Mouse (Mus musculus) layer of hippocampus, postnatal 25 days (tissue): ENCODE data around the gene Pafah1b1. TPM values are rescaled to one million over a fixed set of nuclear protein-coding genes. Genes with fewer than 3 reads are reported as not detected.

ENCODE experiments used
- DNase-seq, 2 experiments: peaks; one replicate each; pipeline ENCODE4 v3.0.0; 2022; ENCODE audit warnings: mixed read lengths in 2 of 2, low spot score in 1 of 2; ENCODE audit errors: extremely low spot score in 1 of 2
- total RNA-seq, 2 experiments: library from RNA; stranded (reverse); gene quantifications; 2 replicates each; pipeline ENCODE4 v1.2.3; 2021

Pafah1b1 gene
- 100 to 1,000 TPM; 358 to 403 TPM for total RNA-seq

DNA sequence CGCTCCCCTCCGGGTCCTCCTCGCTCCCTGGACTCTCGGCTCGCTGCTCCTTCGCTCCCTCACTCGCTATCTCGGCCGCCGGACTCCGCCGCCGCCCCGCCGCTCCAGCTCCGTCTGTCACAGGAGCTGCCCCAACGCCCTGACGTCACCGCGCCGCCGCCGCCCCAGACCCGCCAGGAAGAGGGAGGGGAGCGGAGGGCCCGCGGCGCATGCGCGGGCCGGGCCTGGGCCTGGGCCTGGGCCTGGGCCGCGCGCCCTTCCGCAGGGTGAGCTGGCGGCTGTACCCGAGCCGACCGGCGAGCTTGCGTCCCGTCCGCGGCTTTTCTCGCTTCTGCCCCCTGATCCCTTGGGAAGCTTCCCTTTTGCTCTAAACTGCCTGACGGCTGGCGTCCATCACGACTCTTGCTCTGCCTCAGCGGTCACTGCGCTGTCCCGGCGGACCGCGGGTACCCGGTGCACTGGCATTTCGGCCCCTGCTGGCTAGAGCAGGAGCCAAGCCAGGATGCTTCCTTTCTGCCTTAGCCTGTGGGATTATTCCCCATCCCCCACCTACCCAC, at the start of gene Pafah1b1:
Gene Pafah1b1, minus strand, starts transcription at position 436 of the 557 bp plus-strand sequence.
- DNase-seq = peak; percentile 88 to 95

DNA sequence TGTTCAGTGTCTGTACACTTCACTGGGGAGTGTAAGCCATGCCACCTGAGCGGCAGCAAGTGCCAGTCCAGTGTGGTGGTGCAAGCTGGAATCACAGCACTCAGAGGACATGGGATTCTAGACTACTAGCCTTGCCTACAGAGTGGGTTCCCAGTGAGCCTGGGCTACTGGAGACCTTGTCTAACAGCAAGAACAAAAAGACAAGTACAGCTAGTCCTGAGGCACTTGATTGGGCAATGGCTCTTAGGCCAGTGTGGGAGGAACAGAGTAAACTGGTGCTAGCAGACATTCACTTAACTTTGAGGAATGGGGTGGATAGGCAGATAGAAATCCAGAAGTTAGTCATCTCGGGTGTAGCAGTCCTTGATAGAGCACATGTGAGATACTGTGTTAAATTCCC, 47.9 kb upstream of the Pafah1b1 start:
- DNase-seq = no peak

DNA sequence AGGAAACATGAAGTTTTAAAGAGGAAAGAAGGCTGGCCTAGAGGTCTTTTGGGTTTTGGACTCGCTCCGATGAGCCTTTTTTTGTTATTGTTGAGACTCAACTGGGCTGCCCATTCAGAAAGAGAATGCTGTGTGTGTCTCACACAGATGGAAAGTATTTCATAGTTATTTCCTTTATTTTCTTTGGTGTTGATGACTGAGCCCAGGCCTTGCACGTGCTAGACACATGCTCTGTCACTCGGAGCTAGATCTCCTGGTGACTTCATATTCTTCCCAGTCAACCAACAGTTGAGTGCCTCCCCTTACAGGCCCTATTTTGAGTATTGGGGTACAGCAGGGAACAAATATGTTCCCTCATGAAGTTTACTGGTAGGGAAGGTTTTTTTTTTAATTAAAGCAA, 47.2 kb upstream of the Pafah1b1 start:
- DNase-seq = no peak

DNA sequence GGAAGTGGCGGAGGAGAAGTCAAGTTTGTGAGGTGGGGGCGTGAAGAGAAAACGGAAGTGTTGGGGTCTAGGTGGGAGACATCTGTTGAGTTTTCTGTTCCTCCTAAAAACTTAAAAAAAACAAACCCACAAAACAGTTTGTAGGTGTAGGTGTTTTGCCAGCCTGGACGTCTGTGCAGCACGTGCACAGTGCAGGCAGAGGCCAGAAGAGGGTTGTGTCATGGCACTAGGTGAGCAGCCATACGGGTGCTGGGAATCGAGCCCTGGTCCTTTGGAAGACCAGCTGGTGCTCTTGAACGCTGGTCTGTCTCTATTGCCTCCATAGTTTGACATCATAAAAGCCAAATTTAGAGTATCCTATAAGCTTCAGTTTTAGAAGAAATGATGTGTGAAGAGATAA, 46.8 kb upstream of the Pafah1b1 start:
- no peak for DNase-seq

DNA sequence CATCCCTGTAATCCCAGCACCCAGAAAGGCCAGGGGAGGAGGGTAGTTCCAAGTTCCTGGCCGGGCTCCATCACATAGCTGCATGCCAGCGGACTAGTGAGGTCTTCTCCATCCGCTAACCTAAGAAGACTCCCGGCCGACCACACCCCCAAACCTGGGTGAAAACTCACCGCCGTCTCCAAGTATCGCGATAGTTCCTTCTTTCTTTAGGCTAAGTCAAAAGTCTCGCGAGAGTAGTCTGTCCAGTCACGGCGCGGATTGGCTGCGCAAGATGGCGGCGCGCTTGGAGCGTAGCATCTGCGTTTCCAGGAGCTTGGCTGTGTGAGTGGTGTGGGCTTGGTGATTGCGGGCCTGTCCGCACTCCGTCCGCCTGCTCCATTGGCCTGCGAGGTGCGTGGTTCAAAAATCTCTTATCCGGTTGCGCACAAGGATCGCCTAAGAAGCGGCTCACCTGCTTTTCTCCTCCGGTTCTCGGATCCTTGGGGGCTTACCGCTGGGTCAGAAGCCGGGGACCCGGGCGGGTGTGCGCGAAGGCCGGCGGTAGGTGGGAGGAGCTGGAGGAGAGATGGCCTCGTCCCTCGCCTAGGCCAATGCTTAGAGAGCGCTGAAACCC, 46.2 kb upstream of the Pafah1b1 start, which contains the start of gene Mettl16:
Gene Mettl16, plus strand, starts transcription at position 236 of the 613 bp plus-strand sequence.
- peak; percentile 77 to 79 for DNase-seq

DNA sequence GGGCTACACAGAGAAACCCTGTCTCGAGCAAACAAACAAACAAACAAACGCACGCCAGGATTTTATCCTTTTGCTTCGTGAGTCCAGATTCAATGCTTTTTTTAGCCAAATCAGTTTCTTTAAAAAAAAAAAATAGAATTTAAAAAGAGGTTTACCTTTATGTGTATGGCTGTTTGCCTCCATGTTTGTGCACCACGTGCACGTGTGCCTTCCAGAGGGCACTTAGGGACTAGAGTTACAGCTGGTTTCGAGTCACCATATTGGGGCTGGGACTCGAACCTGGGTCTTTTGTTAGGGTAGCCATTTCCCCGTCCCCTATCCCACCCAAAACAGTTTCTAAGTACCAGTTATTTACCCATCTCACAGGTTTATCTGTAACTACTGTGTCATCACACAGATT, 45.6 kb upstream of the Pafah1b1 start:
- DNase-seq = no peak

DNA sequence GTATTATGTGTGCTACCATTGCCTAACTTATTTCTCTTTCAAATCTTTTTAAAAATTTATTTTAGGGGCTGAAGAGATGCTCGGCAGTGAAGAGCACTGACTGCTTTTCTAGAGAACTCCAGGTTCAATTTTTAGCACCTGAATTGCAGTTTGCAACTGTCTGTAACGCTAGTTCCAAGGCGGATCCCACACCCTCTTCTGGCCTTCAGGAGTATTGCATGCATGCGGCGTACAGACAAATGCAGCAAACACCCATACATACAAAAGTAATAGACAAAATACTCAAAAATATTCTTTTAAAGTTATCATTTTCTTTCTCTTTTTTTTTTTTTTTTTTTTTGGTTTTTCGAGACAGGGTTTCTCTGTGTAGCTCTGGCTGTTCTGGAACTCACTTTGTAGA, 43.6 kb upstream of the Pafah1b1 start:
- peak in 1 of 2 experiments; percentile 16 for DNase-seq

DNA sequence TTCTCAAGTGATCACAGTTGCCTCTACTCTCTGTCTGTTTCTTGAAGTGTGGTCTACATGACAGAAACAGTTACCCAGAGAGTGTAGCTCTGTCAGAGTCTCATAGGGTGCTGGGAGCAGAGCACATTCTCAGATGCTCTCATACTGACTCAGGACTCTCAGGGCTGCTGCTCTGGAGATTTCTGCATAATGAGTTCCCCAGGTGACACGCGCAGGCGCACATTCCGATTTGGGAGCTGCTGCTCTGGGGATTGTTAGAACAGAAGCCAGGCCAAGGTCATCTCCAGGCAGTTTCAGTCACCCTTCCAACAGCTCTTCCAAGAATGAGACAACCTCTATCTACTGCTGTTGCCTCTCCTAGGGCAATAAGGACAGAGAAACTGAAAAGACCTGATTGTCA, 43.0 kb upstream of the Pafah1b1 start:
- no peak for DNase-seq

DNA sequence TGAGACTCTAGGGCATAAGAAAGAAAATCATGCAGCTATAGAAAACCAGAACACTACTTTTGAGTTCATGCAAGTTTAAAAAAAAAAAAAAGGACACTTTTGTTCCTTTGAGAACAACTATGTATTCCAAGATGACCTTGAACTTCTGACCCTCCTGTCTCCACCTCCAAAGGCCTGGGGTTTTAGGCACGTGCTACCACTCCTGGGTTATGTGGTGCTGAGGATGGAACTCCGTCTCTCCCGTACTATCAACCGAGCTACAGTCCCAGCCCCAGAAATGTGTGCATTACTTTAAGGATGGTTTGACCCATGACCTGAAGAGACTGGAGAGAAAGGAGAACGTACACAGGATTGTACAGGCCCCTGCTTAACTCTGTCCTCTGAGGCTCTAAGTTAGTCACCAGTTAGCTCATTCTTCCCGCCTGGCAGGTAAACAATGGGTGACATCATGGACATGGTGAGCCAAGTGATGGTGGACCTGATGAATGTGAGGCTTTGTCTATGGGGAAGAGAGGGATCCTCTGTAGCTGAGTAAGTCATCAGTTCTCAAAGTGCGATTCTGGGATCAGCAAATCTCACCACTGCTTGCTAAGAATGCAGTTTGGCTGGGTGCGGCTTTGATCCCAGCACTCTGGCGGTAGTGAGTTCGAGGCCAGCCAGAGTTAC, 39.6 kb upstream of the Pafah1b1 start:
- DNase-seq = no peak

DNA sequence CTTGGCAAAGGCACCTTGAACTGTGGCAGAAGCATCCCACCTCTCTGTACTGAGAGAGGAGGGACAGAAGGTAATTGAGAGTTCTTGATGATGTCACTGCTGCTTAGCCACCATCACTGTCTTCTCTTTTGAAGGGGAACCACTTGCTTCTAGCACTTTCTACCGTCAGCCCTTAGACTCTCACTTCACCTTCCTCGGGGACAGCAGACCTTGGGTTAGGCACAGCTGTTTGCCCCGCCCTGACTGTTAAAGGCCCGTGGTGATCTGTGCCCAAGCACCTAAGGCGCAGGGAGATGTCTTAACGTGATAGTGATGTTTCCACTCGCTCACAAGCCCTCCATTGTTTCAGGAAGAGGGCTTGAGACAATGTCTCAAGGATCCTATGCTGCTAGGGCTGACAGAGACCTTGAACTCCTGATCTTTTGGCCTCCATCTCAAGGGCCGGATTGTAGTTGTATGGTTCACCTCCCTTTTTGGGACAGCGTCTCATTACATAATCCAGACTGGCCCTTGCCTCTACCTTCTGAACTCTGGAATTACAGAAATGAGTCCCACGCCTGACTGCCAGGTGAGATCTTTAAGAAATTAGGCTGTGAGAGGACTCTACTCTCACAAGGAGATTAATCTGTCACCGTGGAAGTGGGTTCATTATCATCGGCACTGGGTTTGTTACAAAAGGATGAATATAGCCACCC, 36.7 kb upstream of the Pafah1b1 start:
- no peak for DNase-seq

DNA sequence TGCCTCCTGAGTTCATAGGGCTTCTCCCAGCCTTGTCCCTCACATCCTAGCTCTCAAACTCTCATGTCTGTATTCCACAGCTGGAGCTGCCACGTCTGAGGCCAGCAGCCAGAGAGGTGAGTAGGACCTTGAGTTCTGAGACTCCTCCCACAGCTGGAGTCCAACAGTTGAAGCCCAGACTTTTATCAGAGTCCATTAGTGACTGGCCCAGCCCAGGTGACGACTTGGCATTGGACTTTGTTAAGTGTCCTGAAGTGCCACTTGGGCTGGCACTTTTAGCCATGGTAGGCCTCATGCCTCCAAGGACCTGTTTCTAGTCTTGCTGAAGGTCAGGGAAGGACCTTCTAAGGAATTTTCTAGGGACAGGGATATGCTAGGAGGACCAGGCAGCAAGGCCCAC, 32.2 kb upstream of the Pafah1b1 start:
- DNase-seq = no peak

DNA sequence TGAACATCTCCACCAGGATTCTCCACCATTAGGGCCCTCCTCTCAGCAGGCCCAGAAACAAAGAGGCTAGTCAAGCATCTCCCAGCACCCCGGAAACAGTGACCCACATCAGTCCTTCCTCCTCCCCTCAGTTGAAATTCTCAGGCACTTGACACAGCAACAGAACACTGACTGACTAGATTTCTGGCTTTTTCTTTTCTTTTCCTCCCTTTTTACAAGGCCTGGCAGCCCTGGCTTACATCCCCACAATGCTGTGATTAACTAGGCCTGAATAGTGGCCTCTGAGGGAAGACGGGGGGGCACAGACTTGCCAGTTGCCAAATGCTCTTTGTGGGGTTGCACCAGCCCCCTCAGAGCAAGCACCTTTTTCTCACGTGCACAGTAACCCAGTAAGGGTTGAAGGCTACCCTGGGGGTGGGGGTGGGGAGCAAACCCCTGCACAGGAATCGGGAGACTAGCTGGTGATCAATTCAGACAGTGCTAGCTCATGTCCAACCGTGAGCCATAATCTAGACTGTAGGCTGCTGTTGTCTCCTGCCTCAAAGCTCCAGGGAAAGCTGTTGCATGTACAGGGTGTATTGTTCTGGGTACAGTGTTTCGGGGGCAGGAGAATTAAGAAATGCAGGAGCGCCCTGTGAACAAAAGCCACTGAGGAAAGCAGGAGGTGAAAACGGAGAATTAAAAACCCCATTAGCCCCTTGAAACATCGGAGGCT, 27.0 kb upstream of the Pafah1b1 start:
- no peak for DNase-seq

DNA sequence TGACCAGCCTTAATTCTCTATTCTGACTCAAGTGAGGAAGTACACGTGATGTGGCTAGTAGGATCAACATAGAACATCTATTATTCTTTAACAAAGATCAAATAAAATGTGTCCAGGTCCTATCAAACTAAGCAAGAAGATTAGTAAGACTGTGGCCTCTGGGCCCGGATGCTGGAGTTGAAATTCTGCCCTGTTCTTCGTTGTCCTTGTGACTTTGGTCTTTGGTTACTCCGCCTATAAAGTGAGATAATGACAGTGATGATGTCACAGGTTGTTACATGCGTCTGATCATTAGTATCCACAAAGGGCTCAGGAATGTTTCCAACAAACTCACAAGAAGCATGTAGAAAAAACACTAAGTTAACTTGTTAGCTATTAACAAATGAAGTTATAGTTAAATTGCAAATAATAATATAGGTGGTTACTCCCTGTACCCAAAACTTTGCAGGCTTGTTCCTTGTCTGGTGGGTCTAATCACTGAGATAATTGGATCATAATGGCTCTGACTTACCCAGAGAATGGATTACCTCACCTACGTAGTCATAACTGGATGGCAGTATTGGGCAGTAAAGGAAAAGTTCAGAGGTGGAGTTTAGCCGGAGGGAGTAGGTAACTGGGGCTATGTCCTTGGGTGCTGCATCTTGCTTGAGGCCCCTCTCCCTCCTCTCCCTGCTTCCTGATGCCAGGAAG, 26.3 kb upstream of the Pafah1b1 start:
- DNase-seq = no peak

DNA sequence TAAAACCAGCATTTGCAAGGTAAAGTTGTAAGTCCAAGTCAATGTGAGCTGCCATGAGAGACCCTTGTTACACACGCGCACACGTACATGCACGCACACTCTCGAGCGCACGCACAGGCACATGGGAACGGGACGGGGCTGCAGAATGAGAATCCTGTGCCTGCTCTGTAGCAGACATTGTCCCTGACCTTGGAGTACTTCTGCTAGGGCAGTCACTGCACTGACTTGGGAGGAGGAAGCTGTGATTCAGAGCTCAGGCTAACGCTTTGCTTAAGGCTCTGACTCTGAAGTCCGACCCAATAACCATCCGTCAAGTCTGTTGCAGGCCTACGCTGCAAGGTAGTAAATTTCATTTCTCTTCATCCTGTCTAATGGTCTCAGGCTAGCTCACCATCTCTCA, 24.8 kb upstream of the Pafah1b1 start:
- DNase-seq = no peak

DNA sequence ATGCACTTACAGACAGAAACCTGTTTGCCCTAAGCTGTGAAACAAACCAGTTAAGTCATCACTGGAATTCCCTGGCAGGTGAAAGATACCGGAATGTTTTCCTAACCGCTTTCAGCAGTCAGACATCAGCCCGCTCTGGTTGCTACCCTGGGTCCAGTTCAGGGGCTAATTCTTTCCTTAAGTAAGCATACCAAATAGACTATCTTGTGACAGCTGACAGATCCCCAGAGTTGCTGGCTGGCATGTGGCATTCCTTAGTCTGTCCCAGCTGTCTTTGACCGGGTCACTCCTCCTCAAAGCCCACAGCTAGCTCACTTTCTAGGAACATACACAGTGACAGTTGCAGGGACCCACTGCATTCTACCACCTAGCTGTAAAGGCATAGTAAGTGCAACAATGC, 23.6 kb upstream of the Pafah1b1 start:
- no peak for DNase-seq

DNA sequence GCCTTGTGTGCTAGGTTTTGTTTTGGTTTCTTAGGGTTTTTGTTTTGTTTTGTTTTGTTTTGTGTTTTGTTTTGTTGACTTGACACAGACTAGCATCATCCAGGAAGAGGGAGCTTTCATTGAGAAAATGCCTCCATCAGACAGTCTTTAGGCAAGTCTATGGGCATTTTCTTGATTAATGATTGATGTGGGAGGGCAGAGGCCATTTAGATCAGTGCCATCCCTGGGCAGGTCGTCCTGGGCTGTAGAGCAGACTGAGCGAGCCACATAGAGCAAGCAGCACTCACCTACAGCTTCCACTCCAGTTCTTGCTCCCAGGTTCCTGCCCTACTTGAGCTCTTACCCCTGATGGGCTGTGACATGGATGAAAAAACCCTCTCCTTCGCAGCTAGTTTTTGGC, 13.4 kb upstream of the Pafah1b1 start:
- DNase-seq = no peak

DNA sequence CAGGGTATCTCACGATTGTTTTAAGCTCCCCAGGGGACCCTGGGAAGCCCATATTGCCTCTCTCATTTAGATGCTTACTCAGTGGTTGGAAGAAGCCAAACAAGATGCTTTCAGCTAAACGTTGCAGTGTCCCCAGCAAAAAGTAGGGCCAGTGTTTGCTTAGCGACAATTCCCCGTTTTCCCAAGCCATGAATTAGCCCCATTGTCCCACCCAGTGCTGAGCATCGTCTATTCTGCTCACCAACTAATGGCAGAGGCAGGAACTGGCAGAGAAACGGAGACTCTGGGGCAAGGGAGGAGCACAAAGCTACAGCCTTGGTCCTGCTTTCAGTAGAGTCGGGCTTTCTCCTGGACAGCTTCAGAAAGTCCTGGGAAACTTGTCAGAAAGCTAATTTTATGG, 10.4 kb upstream of the Pafah1b1 start:
- no peak for DNase-seq

DNA sequence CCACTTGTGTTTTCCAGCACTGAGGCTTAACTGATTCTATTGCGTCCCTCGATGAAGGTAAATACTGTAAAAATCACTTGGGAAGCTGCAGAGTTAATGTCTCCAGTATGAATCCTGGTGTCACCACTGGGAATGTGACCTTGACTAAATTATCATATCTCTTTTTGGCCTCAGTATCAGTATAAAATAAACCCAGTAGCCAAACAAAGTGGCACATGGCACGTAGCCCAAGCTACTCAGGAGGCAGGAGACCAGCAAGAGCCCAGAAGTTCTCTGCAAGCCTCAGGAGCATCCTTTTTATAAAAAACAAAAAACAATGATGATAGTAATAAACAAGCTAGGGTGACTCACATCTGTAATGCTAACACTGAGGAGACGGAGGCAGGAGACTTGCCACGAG, 711 bp upstream of the Pafah1b1 start:
- DNase-seq = no peak

DNA sequence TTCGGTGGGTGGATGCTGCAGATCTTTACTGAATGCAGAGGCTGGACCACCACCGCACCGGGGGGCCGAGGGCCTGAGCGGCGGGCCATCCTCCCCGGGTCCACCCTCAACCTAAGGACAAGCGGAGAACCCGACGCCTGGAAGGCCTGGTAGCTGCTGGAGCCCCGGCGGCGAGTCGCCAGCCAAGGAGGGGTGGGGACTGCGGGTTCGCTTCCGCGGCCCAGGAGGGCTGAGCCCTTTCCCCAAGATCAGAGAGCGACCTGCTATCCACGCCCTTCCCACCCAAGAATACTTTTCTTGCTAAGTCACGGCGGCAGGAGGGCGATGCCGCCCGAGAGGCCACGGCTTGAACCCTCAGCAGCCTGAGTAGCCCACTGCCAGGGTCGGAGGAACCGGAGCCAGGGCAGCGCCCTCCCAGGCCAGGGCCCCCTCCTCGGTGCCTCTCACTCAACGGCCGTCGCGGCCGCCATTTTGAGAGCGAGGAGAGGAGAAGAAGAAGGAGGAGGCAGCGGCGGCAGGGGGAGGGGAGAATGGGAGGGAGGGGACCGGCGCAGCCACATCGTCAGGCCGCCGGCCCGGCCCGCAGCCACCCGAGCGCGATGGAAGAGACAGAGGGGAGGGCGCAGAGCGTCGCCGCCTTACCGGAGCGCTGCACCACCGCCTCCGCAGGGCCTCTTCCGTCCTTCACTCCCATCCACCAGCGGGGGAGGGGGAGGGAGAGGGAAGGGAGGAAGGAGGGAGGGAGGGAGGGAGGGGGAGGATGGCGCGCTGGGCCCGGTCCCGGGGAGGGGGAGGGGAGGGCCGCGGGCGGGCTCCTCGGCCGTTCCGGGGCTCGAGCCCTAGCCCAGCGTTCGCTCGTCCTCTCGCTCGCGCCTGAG, 874 bp downstream of the Pafah1b1 start:
- peak; percentile 75 to 78 for DNase-seq
